Comparison of ENCODE assay signal across 11 mouse cellular contexts in genomic region chr9:31262226-31263105, GRCm38 (mm10). TPM values are rescaled to one million over a fixed set of nuclear protein-coding genes. Genes with fewer than 3 reads are reported as not detected.
DNase-seq lines count a peak whose midpoint lies in the region; ATAC-seq lines count a peak whose summit lies in the region.
"Had no signal": no experiment of that assay in that cellular context is flagged by ENCODE, and none has a peak within 500 bp of the region (broad histone marks: within the 10 kb centered on the region; RNA-seq: fewer than 3 reads in every experiment).

No protein-coding gene starts in this region.

- DNase-seq in 416B (ENCODE audit: low read depth): peak; percentile 79
- DNase-seq in adrenal gland, adult 8-10 months: peak; percentile 79
- DNase-seq in cerebellum, adult 8-10 months: no peak
- DNase-seq in layer of hippocampus, adult 8-10 months (ENCODE audit: low spot score in 2 of 2): no peak
- DNase-seq in layer of hippocampus, adult 18-20 months (ENCODE audit: low spot score in 2 of 2): no peak
- DNase-seq in layer of hippocampus, adult 9-11 months: no peak
- DNase-seq: cerebellum, adult 11-12 months; right cerebral cortex, postnatal 25 days had no signal

- no peak overlapping the region for H3K9ac ChIP-seq in heart, embryonic 15.5 days
- H3K9ac ChIP-seq in liver, embryonic 15.5 days: no peak overlapping the region
- H3K9ac ChIP-seq: midbrain, embryonic 13.5 days had no signal

- H3K36me3 ChIP-seq in heart, embryonic 15.5 days: no peaks in the 10 kb centered on the region
- no peaks in the 10 kb centered on the region for H3K36me3 ChIP-seq in liver, embryonic 15.5 days (replicated peaks)
- H3K36me3 ChIP-seq: midbrain, embryonic 13.5 days had no signal

- peak overlapping the region; percentile 26; the same call in 1 of the 2 replicates for H3K27ac ChIP-seq in heart, embryonic 15.5 days
- H3K27ac ChIP-seq in liver, embryonic 15.5 days (replicated peaks): no peak overlapping the region; the same call in 1 of the 2 replicates
- H3K27ac ChIP-seq: midbrain, embryonic 13.5 days had no signal

- no peak overlapping the region for H3K4me3 ChIP-seq in heart, embryonic 15.5 days
- H3K4me3 ChIP-seq in liver, embryonic 15.5 days (replicated peaks): no peak overlapping the region
- H3K4me3 ChIP-seq: midbrain, embryonic 13.5 days had no signal

- H3K4me2 ChIP-seq in heart, embryonic 15.5 days: no peak overlapping the region
- H3K4me2 ChIP-seq in liver, embryonic 15.5 days: no peak overlapping the region
- H3K4me2 ChIP-seq: midbrain, embryonic 13.5 days had no signal

- 30% methylated on average over 4 of the region's 4 CpGs for WGBS in heart, embryonic 15.5 days
- WGBS in liver, embryonic 15.5 days (ENCODE audit: insufficient replicate concordance): 30% methylated on average over 4 of the region's 4 CpGs

- H3K27me3 ChIP-seq in heart, embryonic 15.5 days: no peaks in the 10 kb centered on the region
- H3K27me3 ChIP-seq in liver, embryonic 15.5 days: no peaks in the 10 kb centered on the region
- H3K27me3 ChIP-seq: midbrain, embryonic 13.5 days had no signal

- peaks cover 34% of the 10 kb centered on the region for H3K4me1 ChIP-seq in heart, embryonic 15.5 days (replicated peaks)
- H3K4me1 ChIP-seq in liver, embryonic 15.5 days (replicated peaks): peaks cover 51% of the 10 kb centered on the region

- no peak for ATAC-seq in heart, embryonic 15.5 days (replicated peaks; ENCODE audit: insufficient number of reproducible peaks, insufficient read depth, low FRiP score, low read depth)
- 0 out of 2 replicates have a peak, but pooled peaks have one; percentile 29 for ATAC-seq in liver, embryonic 15.5 days (ENCODE audit: insufficient read depth)
- ATAC-seq: midbrain, embryonic 13.5 days had no signal

- H3K9me3 ChIP-seq in heart, embryonic 15.5 days (replicated peaks): no peaks in the 10 kb centered on the region
- no peaks in the 10 kb centered on the region for H3K9me3 ChIP-seq in liver, embryonic 15.5 days (replicated peaks)
- H3K9me3 ChIP-seq: midbrain, embryonic 13.5 days had no signal

RNA-seq across cellular contexts. Expression of gene Prdm10, which starts 17.9 kb away (rescaled TPM):
- 10 to 100 TPM in 3 of 4 experiments, 1 to 10 TPM in 1; 7.9 to 10.8 (median 10.5) TPM for total RNA-seq in adrenal gland, adult 8-10 months (2022)
- 3.2 and 4.2 TPM in 2 replicates for polyA plus RNA-seq in heart, embryonic 15.5 days (2015; fragmentation: Nextera tagmentation; extraction: Ambion mirVana)
- polyA plus RNA-seq in liver, embryonic 15.5 days (2015; fragmentation: Nextera tagmentation; extraction: Ambion mirVana): 2.3 and 3.0 TPM in 2 replicates
- total RNA-seq in layer of hippocampus, adult 8-10 months (2022): 10 to 100 TPM; 18.4 to 23.5 (median 20.3) TPM
- 10 to 100 TPM; 19.9 to 23.1 TPM for total RNA-seq in layer of hippocampus, adult 18-20 months (2021)

RNA-seq across cellular contexts. Expression of gene Aplp2, which starts 50.9 kb away (rescaled TPM):
- 100 to 1,000 TPM; 633 to 794 (median 714) TPM for total RNA-seq in adrenal gland, adult 8-10 months (2022)
- polyA plus RNA-seq in heart, embryonic 15.5 days (2015; fragmentation: Nextera tagmentation; extraction: Ambion mirVana): 327 and 380 TPM in 2 replicates
- polyA plus RNA-seq in liver, embryonic 15.5 days (2015; fragmentation: Nextera tagmentation; extraction: Ambion mirVana): 182 and 192 TPM in 2 replicates
- total RNA-seq in layer of hippocampus, adult 8-10 months (2022): 100 to 1,000 TPM; 453 to 504 (median 482) TPM
- total RNA-seq in layer of hippocampus, adult 18-20 months (2021): 100 to 1,000 TPM; 460 to 466 TPM

Comparison
In these comparisons a context has a peak if more than half of its experiments do, and no peak if none do; other contexts are left out.
1. DNase-seq: peak in 416B (single experiment) and adrenal gland, adult 8-10 months (single experiment); none in cerebellum, adult 8-10 months (single experiment), layer of hippocampus, adult 8-10 months (0 of 2), layer of hippocampus, adult 18-20 months (0 of 2) and layer of hippocampus, adult 9-11 months (single experiment).